Mouse (Mus musculus): ENCODE data around the gene Rcc1l. TPM values are rescaled to one million over a fixed set of nuclear protein-coding genes. Genes with fewer than 3 reads are reported as not detected.
A peak's percentile ranks its signal among the peaks of the same experiment; 100 is the strongest.

Rcc1l gene
- total RNA-seq, 4 experiments from 2014 or later = 32.2 to 40.2 (median 33.8) TPM

GRCm38 (mm10) chr5:134115639-134116259 lies 60.8 kb downstream of the Rcc1l start:
- no peak for DNase-seq (ENCODE audit: low spot score)

- no peak for DNase-seq (ENCODE audit: low spot score)
These were observed 61.6 kb downstream of the Rcc1l start for GRCm38 (mm10) chr5:134114981-134115380.

GRCm38 (mm10) chr5:134105829-134106228 lies 70.7 kb downstream of the Rcc1l start:
- DNase-seq (ENCODE audit: low spot score) = no peak

- DNase-seq (ENCODE audit: low spot score) = no peak
These were observed 73.9 kb downstream of the Rcc1l start for GRCm38 (mm10) chr5:134102720-134103119.

- no peak for DNase-seq (ENCODE audit: low spot score)
These were observed 74.7 kb downstream of the Rcc1l start for GRCm38 (mm10) chr5:134101883-134102282.

- DNase-seq (ENCODE audit: low spot score) = no peak
These were observed 75.3 kb downstream of the Rcc1l start for GRCm38 (mm10) chr5:134101322-134101721.

GRCm38 (mm10) chr5:134100232-134100771 lies 76.3 kb downstream of the Rcc1l start:
- no peak for DNase-seq (ENCODE audit: low spot score)

- DNase-seq (ENCODE audit: low spot score) = peak; percentile 93
These were observed 76.9 kb downstream of the Rcc1l start, which contains the start of gene Castor2 for GRCm38 (mm10) chr5:134099496-134100211. Castor2 (plus strand) TSS chr5:134099711.

- peak; percentile 13 for DNase-seq (ENCODE audit: low spot score)
These were observed 77.6 kb downstream of the Rcc1l start for GRCm38 (mm10) chr5:134098976-134099375.

GRCm38 (mm10) chr5:134098341-134098902 lies 78.2 kb downstream of the Rcc1l start:
- DNase-seq (ENCODE audit: low spot score) = no peak

Other genes starting within 250 kb of the Rcc1l start
- 10 to 100 TPM; 21.6 to 32.9 (median 25.9) TPM for gene Castor2, start 77.1 kb downstream of the Rcc1l start, total RNA-seq (2022)
- gene Gtf2ird2, start 7.2 kb upstream of the Rcc1l start, total RNA-seq (2022) = 1 to 10 TPM; 4.8 to 7.8 (median 5.8) TPM
- gene Ncf1, start 52.9 kb upstream of the Rcc1l start, total RNA-seq (2022) = 10 to 100 TPM in 1 of 4 experiments, 1 to 10 TPM in 3; 2.8 to 10.1 (median 3.9) TPM
- gene Gtf2i, start 138.0 kb upstream of the Rcc1l start, total RNA-seq (2022) = 100 to 1,000 TPM; 183 to 210 (median 205) TPM